Mouse (Mus musculus): ENCODE results near the gene Anxa9. TPM values are rescaled to one million over a fixed set of nuclear protein-coding genes. Genes with fewer than 3 reads are reported as not detected.
"Not testable (repeated sequence)": the region's sequence is repeated elsewhere in the genome, so short reads cannot be mapped to it uniquely, and the experiment has no call there.

The Anxa9 gene
- 1.2 and 1.5 TPM in 2 replicates for polyA plus RNA-seq (2012; rRNA removed)

- Histone ChIP-seq H3K27me3 (ENCODE audit: control insufficient read depth, insufficient read depth, low read length) (no peaks in the 10 kb centered on the region), H3K4me3 (replicated peaks; ENCODE audit: insufficient read depth, low read depth, low read length) (no peak within 1 kb of the TSS), H3K27ac (ENCODE audit: insufficient read depth, low read length) (no peak within 1 kb of the TSS), H3K4me1 (ENCODE audit: control insufficient read depth, insufficient read depth, low read length) (no peaks in the 10 kb centered on the region)
- TF ChIP-seq POLR2A (IDR thresholded peaks at IDR 0.05; ENCODE audit: borderline replicate concordance, insufficient read depth, low read length) (no peak), CTCF (IDR thresholded peaks at IDR 0.05; ENCODE audit: borderline replicate concordance, insufficient read depth, low read depth, low read length) (no peak)
- WGBS: 81% methylated on average over 7 of the region's 7 CpGs
- DNase-seq: no peak
These were observed at the start of gene Anxa9 for GRCm38 (mm10) chr3:95307100-95307499. TSS of gene Anxa9 (minus strand) at chr3:95307176.

DNA sequence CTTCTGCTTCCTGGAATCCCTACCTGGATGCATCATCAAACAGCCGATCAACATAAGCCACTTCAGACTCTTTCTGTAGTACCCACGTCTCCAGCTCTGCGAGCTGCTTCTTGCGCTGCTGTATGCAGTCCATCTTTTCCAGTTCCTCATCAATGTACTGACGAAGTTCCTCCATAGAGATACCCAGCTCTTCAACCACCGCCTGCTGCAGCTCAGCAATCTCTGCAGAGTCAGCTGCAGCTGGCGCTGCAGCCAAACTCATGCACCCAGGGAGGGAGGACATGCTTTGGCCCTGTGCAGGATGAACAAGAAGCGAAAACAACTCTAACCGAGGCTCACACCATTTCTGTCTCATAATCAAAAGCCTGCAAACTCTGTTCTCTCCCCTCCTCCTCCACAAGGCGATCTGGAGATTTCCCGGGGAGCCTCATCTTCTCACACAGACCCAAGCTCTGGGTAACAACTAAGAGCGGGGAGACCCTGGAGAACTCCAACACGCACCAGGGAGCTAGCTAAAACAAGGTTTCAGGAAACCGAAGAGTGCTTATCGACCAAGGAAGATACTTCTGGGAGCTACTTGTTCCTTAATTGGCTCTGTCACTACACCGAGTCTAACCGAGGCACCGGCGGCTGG is 49.1 kb upstream of the Anxa9 start:
- 28% methylated on average over 13 of the region's 19 CpGs for WGBS
- H3K27ac ChIP-seq (ENCODE audit: insufficient read depth, low read length); H3K4me3 ChIP-seq (replicated peaks; ENCODE audit: insufficient read depth, low read depth, low read length); H3K27me3 ChIP-seq (ENCODE audit: control insufficient read depth, insufficient read depth, low read length); H3K4me1 ChIP-seq (ENCODE audit: control insufficient read depth, insufficient read depth, low read length): not testable (repeated sequence)
- peak in 1 of 2 experiments; percentile 18 for DNase-seq

DNA sequence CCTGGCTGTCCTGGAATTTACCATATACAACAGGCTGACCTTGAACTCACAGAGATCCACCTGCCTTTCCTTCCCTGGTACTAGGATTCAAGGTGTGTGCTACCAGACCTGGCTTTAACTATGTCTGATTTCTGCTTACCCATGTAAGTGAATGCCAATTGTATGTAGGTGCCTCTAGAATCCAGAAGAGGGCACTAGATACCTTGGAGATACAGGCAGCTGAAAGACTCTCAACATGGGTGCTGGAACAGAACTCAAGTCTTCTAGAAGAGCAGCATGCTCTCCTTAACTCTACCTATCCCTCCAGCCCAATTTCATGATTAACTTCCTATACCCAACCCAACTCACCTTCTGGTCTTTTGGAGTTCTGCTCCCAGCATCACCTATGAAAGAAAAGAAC is 42.5 kb upstream of the Anxa9 start:
- no peaks in the 10 kb centered on the region for H3K27me3 ChIP-seq (ENCODE audit: control insufficient read depth, insufficient read depth, low read length)
- DNase-seq: peak in 1 of 2 experiments; percentile 32

DNA sequence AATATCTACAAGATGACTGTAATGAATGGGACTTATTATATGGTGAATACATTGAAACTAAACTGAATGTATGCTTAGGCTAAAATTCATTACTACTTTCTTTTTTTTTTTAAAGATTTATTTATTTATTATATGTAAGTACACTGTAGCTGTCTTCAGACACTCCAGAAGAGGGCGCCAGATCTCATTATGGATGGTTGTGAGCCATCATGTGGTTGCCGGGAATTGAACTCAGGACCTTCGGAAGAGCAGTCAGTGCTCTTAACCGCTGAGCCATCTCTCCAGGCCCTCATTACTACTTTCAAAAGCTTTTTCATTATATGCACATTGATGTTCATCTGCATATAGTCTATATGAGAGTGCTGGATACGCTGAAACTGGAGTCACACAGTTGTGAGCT is 41.4 kb upstream of the Anxa9 start:
- WGBS: 97% methylated on average over 5 of the region's 5 CpGs
- not testable (repeated sequence) for H3K4me1 ChIP-seq (ENCODE audit: control insufficient read depth, insufficient read depth, low read length); DNase-seq; H3K27ac ChIP-seq (ENCODE audit: insufficient read depth, low read length); H3K27me3 ChIP-seq (ENCODE audit: control insufficient read depth, insufficient read depth, low read length); H3K4me3 ChIP-seq (replicated peaks; ENCODE audit: insufficient read depth, low read depth, low read length)

More for the DNA sequence above, 42.5 kb upstream of the Anxa9 start:
- Histone ChIP-seq H3K27ac (ENCODE audit: insufficient read depth, low read length) (no peak overlapping the region), H3K4me1 (ENCODE audit: control insufficient read depth, insufficient read depth, low read length) (no peaks in the 10 kb centered on the region), H3K4me3 (replicated peaks; ENCODE audit: insufficient read depth, low read depth, low read length) (no peak overlapping the region)
- peak; percentile 49; the same call in 1 of the 2 replicates for TF ChIP-seq CTCF (IDR thresholded peaks at IDR 0.05; ENCODE audit: borderline replicate concordance, insufficient read depth, low read depth, low read length)
- TF ChIP-seq POLR2A (IDR thresholded peaks at IDR 0.05; ENCODE audit: borderline replicate concordance, insufficient read depth, low read length): no peak

- WGBS: 91% methylated on average over 7 of the region's 7 CpGs
- Histone ChIP-seq H3K4me1 (ENCODE audit: control insufficient read depth, insufficient read depth, low read length) (no peaks in the 10 kb centered on the region), H3K4me3 (replicated peaks; ENCODE audit: insufficient read depth, low read depth, low read length) (no peak overlapping the region), H3K27me3 (ENCODE audit: control insufficient read depth, insufficient read depth, low read length) (no peaks in the 10 kb centered on the region), H3K27ac (ENCODE audit: insufficient read depth, low read length) (no peak overlapping the region)
- no peak for DNase-seq
- TF ChIP-seq CTCF (IDR thresholded peaks at IDR 0.05; ENCODE audit: borderline replicate concordance, insufficient read depth, low read depth, low read length): no peak
- no peak for TF ChIP-seq POLR2A (IDR thresholded peaks at IDR 0.05; ENCODE audit: borderline replicate concordance, insufficient read depth, low read length)
These were observed 39.5 kb upstream of the Anxa9 start for GRCm38 (mm10) chr3:95346454-95346853.

DNA sequence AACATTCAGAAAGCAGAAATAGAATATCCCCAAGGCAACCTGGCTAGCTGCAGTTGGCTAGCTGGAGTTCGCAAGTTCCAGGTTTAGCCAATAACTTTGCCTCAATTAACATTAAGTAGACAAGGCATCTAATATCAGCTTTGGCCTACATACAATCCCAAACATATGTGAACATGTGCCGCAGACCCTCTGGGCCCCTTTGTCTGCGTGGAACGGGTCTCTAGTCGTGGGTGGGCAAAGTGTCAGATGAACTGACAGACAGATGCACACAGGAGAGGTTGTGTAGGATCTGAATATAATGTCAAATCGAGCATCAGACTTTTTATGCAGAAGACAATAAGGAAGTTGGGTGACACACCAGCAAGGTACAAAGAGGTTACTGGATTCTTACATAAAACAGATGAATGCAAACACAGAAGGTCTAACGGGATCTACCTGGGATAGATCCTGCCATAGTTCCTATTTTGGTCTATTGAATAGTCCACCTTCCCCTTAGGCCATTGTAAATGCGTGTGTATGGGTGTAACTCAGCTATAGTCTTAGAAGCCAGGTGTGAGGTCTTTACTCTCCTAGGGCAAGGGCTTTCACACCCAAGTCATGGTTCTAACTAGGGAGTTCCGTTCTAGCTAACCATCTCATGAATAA is 36.5 kb upstream of the Anxa9 start:
- not testable (repeated sequence) for H3K27ac ChIP-seq (ENCODE audit: insufficient read depth, low read length); H3K27me3 ChIP-seq (ENCODE audit: control insufficient read depth, insufficient read depth, low read length); H3K4me3 ChIP-seq (replicated peaks; ENCODE audit: insufficient read depth, low read depth, low read length); DNase-seq; H3K4me1 ChIP-seq (ENCODE audit: control insufficient read depth, insufficient read depth, low read length)
- WGBS: 92% methylated on average over 9 of the region's 9 CpGs

DNA sequence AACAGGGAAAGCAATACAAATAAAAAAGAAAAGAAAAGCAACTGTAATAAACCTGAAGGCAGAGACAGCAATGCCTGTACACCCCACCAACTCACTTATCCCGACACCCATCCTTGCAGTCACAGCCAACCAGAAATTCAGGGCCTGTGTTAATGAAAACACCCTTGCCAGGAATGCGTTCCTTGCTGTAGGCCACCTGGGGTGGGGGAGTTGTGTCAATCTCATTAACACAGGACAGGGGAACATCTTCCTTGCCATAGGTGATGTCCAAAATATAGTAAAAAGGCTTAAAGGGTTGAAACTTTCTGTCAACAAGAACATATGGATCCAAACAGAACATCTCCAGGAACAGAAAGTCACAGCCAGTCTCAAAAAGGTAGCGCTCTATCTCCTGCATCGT is 31.3 kb upstream of the Anxa9 start:
- no peak overlapping the region for H3K4me3 ChIP-seq (replicated peaks; ENCODE audit: insufficient read depth, low read depth, low read length)
- WGBS: 87% methylated on average over 4 of the region's 4 CpGs
- H3K4me1 ChIP-seq (ENCODE audit: control insufficient read depth, insufficient read depth, low read length): no peaks in the 10 kb centered on the region
- TF ChIP-seq CTCF (IDR thresholded peaks at IDR 0.05; ENCODE audit: borderline replicate concordance, insufficient read depth, low read depth, low read length) (no peak), POLR2A (IDR thresholded peaks at IDR 0.05; ENCODE audit: borderline replicate concordance, insufficient read depth, low read length) (no peak)
- no peak for DNase-seq
- no peaks in the 10 kb centered on the region for H3K27me3 ChIP-seq (ENCODE audit: control insufficient read depth, insufficient read depth, low read length)
- H3K27ac ChIP-seq (ENCODE audit: insufficient read depth, low read length): no peak overlapping the region

DNA sequence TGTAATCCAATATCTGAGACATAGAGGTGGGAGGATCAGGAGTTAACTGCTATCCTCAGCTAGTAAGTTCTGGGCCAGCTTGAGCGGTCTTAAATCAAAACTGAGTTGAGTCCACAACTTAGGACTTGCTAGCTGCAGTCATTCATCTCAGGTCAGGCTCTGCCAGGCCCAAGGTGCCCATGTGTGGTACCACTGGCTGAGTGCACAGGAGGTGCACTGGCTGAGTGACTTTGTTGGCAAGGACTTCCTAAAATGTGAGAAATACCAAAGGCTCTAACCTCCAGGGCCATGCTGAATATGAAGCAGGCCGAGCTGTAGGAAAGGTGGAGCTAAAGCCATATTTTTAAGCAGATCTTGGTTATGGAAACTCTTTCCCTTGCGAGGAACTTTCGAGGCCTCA is 30.4 kb upstream of the Anxa9 start:
- H3K4me3 ChIP-seq (replicated peaks; ENCODE audit: insufficient read depth, low read depth, low read length): no peak overlapping the region
- 95% methylated on average over 4 of the region's 4 CpGs for WGBS
- H3K4me1 ChIP-seq (ENCODE audit: control insufficient read depth, insufficient read depth, low read length): no peaks in the 10 kb centered on the region
- no peak for DNase-seq
- no peak overlapping the region for H3K27ac ChIP-seq (ENCODE audit: insufficient read depth, low read length)
- TF ChIP-seq POLR2A (IDR thresholded peaks at IDR 0.05; ENCODE audit: borderline replicate concordance, insufficient read depth, low read length): no peak
- no peak for TF ChIP-seq CTCF (IDR thresholded peaks at IDR 0.05; ENCODE audit: borderline replicate concordance, insufficient read depth, low read depth, low read length)
- no peaks in the 10 kb centered on the region for H3K27me3 ChIP-seq (ENCODE audit: control insufficient read depth, insufficient read depth, low read length)
